Mouse (Mus musculus) kidney, embryonic 16.5 days (tissue): ENCODE measurements around the gene Ceacam2. TPM values are rescaled to one million over a fixed set of nuclear protein-coding genes. Genes with fewer than 3 reads are reported as not detected.
"Not testable (repeated sequence)": the region's sequence is repeated elsewhere in the genome, so short reads cannot be mapped to it uniquely, and the experiment has no call there.

Source experiments
- ATAC-seq: fragments of 200-750 bp; cut with Nextera tagmentation; 2 replicates; pipeline ENCODE4 v1.8.0; 2017; ENCODE audit warnings: moderate TSS enrichment; ENCODE audit not compliant: low FRiP score, low TSS enrichment
- H3K27ac ChIP-seq: fragments of 300-500 bp; sonication (generic); 2 replicates; pipeline ENCODE4 v1.5.1; 2014; ENCODE audit warnings: low read length
- H3K27me3 ChIP-seq: fragments of 300-500 bp; sonication (generic); 2 replicates; pipeline ENCODE4 v1.6.1; 2014; ENCODE audit warnings: low read length, control low read depth, mixed read lengths; ENCODE audit not compliant: insufficient read depth
- H3K36me3 ChIP-seq: fragments of 300-500 bp; sonication (generic); 2 replicates; pipeline ENCODE4 v1.6.1; 2014; ENCODE audit warnings: low read length, control low read depth, mixed read lengths; ENCODE audit not compliant: insufficient read depth
- H3K4me1 ChIP-seq: fragments of 300-500 bp; sonication (generic); 2 replicates; pipeline ENCODE4 v1.6.1; 2014; ENCODE audit warnings: low read length, control low read depth, mixed read lengths; ENCODE audit not compliant: insufficient read depth
- H3K4me2 ChIP-seq: fragments of 300-500 bp; sonication (generic); replicated peaks from 2 replicates; pipeline ENCODE4 v1.6.1; 2014; ENCODE audit warnings: low read depth, low read length
- H3K4me3 ChIP-seq: fragments of 300-500 bp; sonication (generic); 2 replicates; pipeline ENCODE4 v1.5.1; 2014; ENCODE audit warnings: mild to moderate bottlenecking, low read length
- H3K9ac ChIP-seq: fragments of 300-500 bp; sonication (generic); replicated peaks from 2 replicates; pipeline ENCODE4 v1.6.1; 2014; ENCODE audit warnings: low read length
- H3K9me3 ChIP-seq: fragments of 300-500 bp; sonication (generic); 2 replicates; pipeline ENCODE4 v1.6.1; 2016; ENCODE audit warnings: low read length, control low read depth
- WGBS: fragments of 180-500 bp; shearing (Covaris S2); extraction: QIAGEN DNeasy Blood & Tissue Kit; methylation state at CpG from one replicate; pipeline ENCODE4 v1.1.7; 2014; 5-methylcytosine and 5-hydroxymethylcytosine counted together
- polyA plus RNA-seq: library from polyadenylated mRNA; unstranded; fragments of >200 nt; fragmentation: Nextera tagmentation; extraction: Ambion mirVana; gene quantifications from 2 replicates; pipeline ENCODE4 v1.2.1, GENCODE M21; 2015

The Ceacam2 gene
- polyA plus RNA-seq, 1 experiment from 2014 or later, result not detected

DNA sequence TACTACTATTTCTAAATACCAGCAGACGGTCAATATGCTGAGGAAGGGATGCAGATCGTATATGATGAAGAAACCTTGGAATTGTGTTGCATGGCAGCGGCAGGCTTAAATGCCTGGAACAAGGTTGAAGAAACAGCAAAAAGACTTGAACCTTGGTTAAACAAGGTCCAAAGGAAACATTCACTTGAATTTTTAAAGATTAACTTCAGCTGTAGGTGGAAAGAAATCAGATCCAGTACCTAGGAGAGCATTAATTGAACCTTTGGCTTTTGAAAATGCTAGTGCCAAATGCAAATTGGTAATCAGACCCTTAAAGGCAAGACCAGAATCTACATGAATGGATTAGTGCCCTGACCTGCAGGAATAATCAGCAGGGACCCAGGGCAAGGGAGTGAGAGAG, 50.3 kb downstream of the Ceacam2 start:
- H3K27ac ChIP-seq, H3K9me3 ChIP-seq, H3K4me3 ChIP-seq, H3K36me3 ChIP-seq, H3K9ac ChIP-seq, H3K4me2 ChIP-seq, ATAC-seq, H3K27me3 ChIP-seq, H3K4me1 ChIP-seq: not testable (repeated sequence)
- whole genome bisulfite sequencing, result 78% methylated on average over 3 of the region's 3 CpGs

DNA sequence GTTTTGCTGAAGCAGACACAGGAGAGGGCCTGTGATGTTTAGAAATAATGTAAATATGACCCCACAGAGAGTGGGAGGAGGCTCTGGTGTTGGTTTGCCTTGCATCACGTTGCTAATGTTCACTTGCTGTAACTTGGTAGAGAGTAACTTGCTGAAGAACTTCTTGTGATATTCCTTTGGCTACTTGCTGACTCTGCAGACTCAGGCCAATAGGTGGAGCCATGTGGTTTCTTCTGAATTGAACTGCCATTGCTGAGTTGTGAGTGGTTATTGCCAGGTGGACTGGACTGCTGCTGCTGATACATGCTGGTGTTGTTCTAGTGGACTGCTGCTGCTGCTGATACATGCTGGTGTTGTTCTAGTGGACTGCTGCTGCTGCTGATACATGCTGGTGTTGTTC, 53.5 kb downstream of the Ceacam2 start:
- Histone ChIP-seq H3K27me3 (no peaks in the 10 kb centered on the region), H3K9ac (no peak overlapping the region), H3K4me2 (no peak overlapping the region), H3K4me3 (no peak overlapping the region), H3K9me3 (no peaks in the 10 kb centered on the region), H3K27ac (no peak overlapping the region), H3K36me3 (no peaks in the 10 kb centered on the region), H3K4me1 (no peaks in the 10 kb centered on the region)
- 26% methylated on average over 1 of the region's 1 CpGs for WGBS
- no peak for ATAC-seq

DNA sequence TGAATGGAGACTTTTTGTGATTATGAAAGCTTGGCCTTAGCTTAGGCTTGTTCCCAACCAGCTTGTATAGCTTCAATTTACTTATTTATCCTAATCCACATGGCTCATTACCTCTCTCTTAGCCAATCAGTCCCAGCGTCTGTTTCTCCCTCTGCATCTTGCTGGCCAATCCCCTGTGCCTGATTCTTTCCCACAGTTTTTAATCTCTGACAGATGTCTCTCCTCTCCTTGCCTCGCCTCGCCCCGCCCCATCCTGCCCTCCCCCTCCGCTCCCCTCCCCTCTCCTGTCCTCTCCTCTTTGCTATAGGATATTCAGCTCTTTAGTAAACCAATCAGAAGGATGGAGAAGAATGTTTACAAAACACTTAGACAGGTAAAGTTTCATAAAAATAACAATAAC, 54.6 kb downstream of the Ceacam2 start:
- H3K36me3 ChIP-seq, result no peaks in the 10 kb centered on the region
- no peaks in the 10 kb centered on the region for H3K9me3 ChIP-seq
- no peak for ATAC-seq
- H3K4me1 ChIP-seq, result no peaks in the 10 kb centered on the region
- no peak overlapping the region for H3K27ac ChIP-seq
- WGBS, result 79% methylated on average over 5 of the region's 5 CpGs
- H3K4me3 ChIP-seq, result no peak overlapping the region
- H3K27me3 ChIP-seq, result no peaks in the 10 kb centered on the region
- H3K9ac ChIP-seq, result no peak overlapping the region
- no peak overlapping the region for H3K4me2 ChIP-seq

DNA sequence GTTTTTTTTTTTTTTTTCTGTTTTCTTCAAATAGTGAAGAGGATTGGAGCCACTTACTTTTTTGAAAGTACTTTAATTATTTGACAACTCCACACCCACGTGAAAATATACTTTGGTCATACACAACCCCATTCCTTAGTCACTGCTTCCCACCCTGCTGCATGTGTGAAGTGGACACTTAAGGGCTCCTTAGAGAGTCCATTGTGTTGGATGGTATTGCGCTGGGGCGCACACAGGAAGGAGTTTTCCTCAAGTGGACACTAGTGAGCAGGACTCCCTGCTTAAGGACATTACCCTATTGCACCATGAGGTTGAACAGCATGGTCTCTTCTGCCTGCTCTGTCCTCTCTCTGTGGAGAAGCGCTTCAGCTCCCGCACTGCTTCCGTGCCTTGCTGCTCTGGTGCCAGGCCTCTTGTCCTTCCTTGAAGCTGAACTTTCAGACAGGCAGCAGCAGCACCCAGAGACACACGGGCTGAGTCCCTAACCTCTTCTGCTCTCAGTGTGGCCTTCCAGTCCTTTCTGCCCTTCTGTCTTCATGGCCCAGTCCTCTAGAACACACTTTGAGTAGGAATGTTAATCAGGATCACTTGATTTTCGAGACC, 56.4 kb downstream of the Ceacam2 start:
- Histone ChIP-seq H3K27ac (no peak overlapping the region), H3K9ac (no peak overlapping the region), H3K4me3 (no peak overlapping the region), H3K27me3 (no peaks in the 10 kb centered on the region), H3K4me2 (no peak overlapping the region), H3K4me1 (no peaks in the 10 kb centered on the region), H3K36me3 (no peaks in the 10 kb centered on the region), H3K9me3 (no peaks in the 10 kb centered on the region)
- 85% methylated on average over 8 of the region's 8 CpGs for WGBS
- no peak for ATAC-seq

DNA sequence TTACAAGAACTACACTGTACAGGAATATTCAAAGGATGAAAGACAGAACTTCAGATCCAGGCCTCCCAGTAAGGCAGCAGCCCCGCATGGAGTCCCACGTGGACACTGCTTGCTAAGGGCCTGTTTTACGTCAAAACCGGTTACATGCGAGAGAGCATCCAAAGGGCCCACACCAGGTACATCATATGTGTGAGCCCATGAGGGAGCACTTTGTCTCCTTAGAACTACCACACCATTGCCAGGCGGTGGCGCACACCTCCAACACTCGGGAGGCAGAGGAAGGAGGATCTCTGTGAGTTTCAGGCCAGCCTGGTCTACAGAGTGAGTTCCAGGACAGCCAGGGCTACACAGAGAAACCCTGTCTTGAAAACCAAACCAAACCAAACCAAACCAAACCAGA, 58.9 kb downstream of the Ceacam2 start:
- not testable (repeated sequence) for H3K36me3 ChIP-seq, ATAC-seq, H3K4me3 ChIP-seq, H3K4me1 ChIP-seq, H3K27me3 ChIP-seq, H3K27ac ChIP-seq, H3K4me2 ChIP-seq, H3K9ac ChIP-seq, H3K9me3 ChIP-seq
- 71% methylated on average over 8 of the region's 8 CpGs for WGBS

DNA sequence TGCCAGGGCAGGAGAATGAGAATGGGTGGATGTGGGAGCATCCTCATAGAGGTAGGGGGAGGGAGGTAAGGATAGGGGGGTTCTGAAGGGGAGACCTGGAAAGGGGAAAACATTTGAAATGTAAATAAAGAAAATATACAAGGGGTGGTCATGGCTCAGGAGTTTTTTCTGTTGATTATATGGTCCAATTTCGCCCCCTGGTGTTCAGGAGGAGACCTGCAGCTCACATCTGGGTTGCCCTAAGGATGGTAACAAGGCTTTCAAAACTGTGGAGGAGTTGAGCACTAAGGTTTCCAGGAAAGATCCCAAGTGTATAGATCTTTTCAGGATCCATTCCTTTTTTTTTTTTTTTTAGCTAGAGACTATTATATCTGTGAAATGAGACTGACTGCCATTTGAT, 60.2 kb downstream of the Ceacam2 start:
- Histone ChIP-seq H3K27me3 (no peaks in the 10 kb centered on the region), H3K4me2 (no peak overlapping the region), H3K9ac (no peak overlapping the region), H3K4me1 (peaks cover 8% of the 10 kb centered on the region; the same call in 1 of the 2 replicates), H3K36me3 (no peaks in the 10 kb centered on the region), H3K4me3 (no peak overlapping the region), H3K9me3 (no peaks in the 10 kb centered on the region), H3K27ac (no peak overlapping the region)
- peak; percentile 46; the same call in 1 of the 2 replicates for ATAC-seq
- 0% methylated on average over 1 of the region's 1 CpGs for WGBS

DNA sequence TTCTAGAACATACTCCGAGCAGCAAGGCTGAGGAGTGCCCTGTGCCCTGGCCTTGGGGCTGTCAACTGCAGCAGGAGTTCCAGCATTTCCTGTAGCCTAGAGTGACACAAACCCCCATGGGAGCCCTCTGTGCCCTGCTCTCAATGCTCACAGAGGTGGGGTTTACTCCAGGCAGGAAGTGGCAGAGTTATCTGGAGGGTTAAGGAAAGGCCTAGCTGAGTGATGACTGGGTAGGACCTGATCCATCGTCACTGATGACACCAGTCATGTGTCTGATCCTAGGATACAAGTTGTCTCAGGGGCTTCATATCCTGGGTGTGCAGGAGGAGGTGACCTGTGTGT, 61.9 kb downstream of the Ceacam2 start:
- H3K4me2 ChIP-seq, H3K9ac ChIP-seq, H3K27ac ChIP-seq, H3K27me3 ChIP-seq, ATAC-seq, H3K9me3 ChIP-seq, H3K4me3 ChIP-seq, H3K36me3 ChIP-seq, H3K4me1 ChIP-seq: not testable (repeated sequence)
- WGBS, result 0% methylated on average over 1 of the region's 2 CpGs

DNA sequence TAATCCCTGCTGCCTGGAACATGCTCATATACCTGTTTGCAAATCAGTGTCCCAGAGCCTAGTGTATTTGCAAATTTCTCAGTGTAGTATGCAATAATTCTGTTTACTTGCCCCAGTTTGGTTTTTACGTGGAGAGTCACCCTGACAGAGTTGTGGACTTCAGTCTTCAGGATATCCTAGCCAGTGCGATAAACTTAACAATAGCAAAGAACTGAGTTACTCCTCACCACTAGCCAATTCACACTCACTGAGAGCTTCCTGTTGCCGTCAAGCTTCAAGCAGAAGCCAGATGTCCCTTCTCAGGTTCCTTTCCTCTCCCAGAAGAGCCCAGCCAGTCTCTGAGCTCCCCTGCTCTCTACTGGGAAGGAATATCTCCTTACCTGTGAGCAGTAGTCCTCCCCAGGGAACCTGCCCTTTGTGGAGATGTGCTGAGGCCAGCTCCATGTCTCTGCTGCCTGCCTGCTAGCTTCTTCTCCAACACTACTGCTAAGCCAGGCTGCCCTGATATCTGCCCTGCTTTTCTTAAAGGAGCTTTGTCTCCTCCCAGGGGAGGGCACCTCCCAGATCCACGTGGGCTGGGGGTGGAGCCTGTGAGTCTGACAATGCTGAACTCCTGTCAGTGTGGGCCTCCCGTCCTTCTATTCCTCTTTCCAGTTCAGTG, 62.4 kb downstream of the Ceacam2 start, which contains the start of gene Ceacam1:
TSS of gene Ceacam1 (minus strand) at position 513 of the 661 bp plus-strand sequence.
- ATAC-seq, result peak; percentile 84
- H3K27ac ChIP-seq, H3K27me3 ChIP-seq, H3K9ac ChIP-seq, H3K4me1 ChIP-seq, H3K9me3 ChIP-seq, H3K36me3 ChIP-seq, H3K4me3 ChIP-seq: not testable (repeated sequence)
- 11% methylated on average over 5 of the region's 5 CpGs for WGBS
- H3K4me2 ChIP-seq, result 0 out of 2 replicates have a peak within 1 kb of the TSS, but pooled peaks have one; percentile 18

DNA sequence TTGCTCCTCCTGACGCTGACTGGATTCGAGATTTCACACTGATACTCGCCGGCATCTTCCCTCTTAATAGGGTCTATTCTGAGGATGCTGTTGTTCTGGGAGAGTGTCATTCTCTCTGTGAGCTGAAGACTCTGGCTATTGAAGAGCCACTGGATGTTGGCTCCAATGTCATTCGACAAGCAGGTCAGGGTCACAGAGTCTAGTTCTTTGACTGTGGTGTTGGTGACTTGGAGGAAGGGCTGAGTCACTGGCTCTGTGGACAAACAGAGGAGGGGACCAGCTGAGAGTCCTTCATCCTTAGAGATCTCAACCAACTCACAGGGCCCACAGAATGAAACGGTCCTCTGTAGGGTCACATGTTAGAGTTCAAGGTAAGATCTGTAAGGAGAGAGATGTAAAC, 67.8 kb downstream of the Ceacam2 start:
- not testable (repeated sequence) for H3K4me3 ChIP-seq, H3K36me3 ChIP-seq, H3K27me3 ChIP-seq, H3K27ac ChIP-seq, ATAC-seq, H3K4me2 ChIP-seq, H3K9ac ChIP-seq, H3K9me3 ChIP-seq, H3K4me1 ChIP-seq
- WGBS, result 82% methylated on average over 6 of the region's 6 CpGs
